Mouse (Mus musculus): Measurements from ENCODE around the gene Emid1.

DNA sequence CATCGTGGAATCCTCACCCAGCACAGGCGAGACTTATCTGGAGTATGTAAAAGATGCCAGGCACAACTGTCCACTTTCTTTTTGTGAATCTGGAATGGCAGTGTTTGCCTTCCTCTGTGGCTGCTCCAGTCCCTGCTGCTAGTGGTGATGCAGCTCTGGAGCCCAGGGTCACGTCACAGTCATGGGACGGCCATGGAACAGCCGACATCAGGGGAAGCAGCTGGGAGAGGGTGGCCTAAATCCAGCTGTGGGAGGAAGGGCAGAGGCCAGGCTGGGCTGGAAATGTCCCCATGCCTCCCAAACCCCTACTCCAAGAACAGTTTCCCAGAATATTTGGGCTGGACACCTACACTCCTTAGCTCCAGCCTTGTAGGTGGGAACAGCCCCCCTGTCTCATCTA, 10.8 kb downstream of the Emid1 start:
- TF ChIP-seq CTCF (IDR thresholded peaks at IDR 0.05; ENCODE audit: insufficient read depth, low read length) = no peak
- peak; percentile 21; the same call in 1 of the 2 replicates for TF ChIP-seq POLR2A (IDR thresholded peaks at IDR 0.05; ENCODE audit: borderline replicate concordance, extremely low read depth, low read depth, low read length)

Measured in lung, adult 2 months (tissue).